Mouse (Mus musculus) hindbrain, embryonic 14.5 days (tissue): Measurements from ENCODE around the gene Tnrc6a. TPM values are rescaled to one million over a fixed set of nuclear protein-coding genes. Genes with fewer than 3 reads are reported as not detected.

Experiments
- ATAC-seq: fragments of 200-750 bp; cut with Nextera tagmentation; 2 replicates; pipeline ENCODE4 v1.8.0; 2017; ENCODE audit warnings: moderate number of reproducible peaks, mild to moderate bottlenecking, moderate TSS enrichment, moderate library complexity; ENCODE audit not compliant: low FRiP score
- DNase-seq: peaks from one replicate; pipeline ENCODE4 v3.0.0-alpha.2; 2015; ENCODE audit warnings: low spot score
- H3K27ac ChIP-seq: fragments of 300-500 bp; sonication (generic); 2 replicates; pipeline ENCODE4 v1.5.1; 2014; ENCODE audit warnings: mild to moderate bottlenecking, moderate library complexity
- H3K27me3 ChIP-seq: fragments of 300-500 bp; sonication (generic); 2 replicates; pipeline ENCODE4 v1.6.1; 2014; ENCODE audit warnings: mild to moderate bottlenecking, low read length, mixed read lengths; ENCODE audit not compliant: control insufficient read depth, insufficient read depth
- H3K36me3 ChIP-seq: fragments of 300-500 bp; sonication (generic); replicated peaks from 2 replicates; pipeline ENCODE4 v1.6.1; 2014; ENCODE audit not compliant: control insufficient read depth, insufficient read depth
- H3K4me1 ChIP-seq: fragments of 300-500 bp; sonication (generic); replicated peaks from 2 replicates; pipeline ENCODE4 v1.6.1; 2014; ENCODE audit warnings: antibody characterized with exemption, low read length, mixed read lengths; ENCODE audit not compliant: control insufficient read depth, insufficient read depth
- H3K4me2 ChIP-seq: fragments of 300-500 bp; sonication (generic); replicated peaks from 2 replicates; pipeline ENCODE4 v1.6.1; 2014; ENCODE audit warnings: mild to moderate bottlenecking, moderate library complexity
- H3K4me3 ChIP-seq: fragments of 300-500 bp; sonication (generic); replicated peaks from 2 replicates; pipeline ENCODE4 v1.5.1; 2014; ENCODE audit warnings: mild to moderate bottlenecking, low read length
- H3K9ac ChIP-seq: fragments of 300-500 bp; sonication (generic); 2 replicates; pipeline ENCODE4 v1.6.1; 2014
- H3K9me3 ChIP-seq: fragments of 300-500 bp; sonication (generic); 2 replicates; pipeline ENCODE4 v1.6.1; 2016; ENCODE audit warnings: low read length; ENCODE audit not compliant: control insufficient read depth
- WGBS: fragments of 180-500 bp; shearing (Covaris S2); extraction: QIAGEN DNeasy Blood & Tissue Kit; methylation state at CpG from one replicate; pipeline ENCODE4 v1.1.7; 2014; 5-methylcytosine and 5-hydroxymethylcytosine counted together
- polyA plus RNA-seq: library from polyadenylated mRNA; unstranded; fragments of >200 nt; fragmentation: Nextera tagmentation; extraction: Ambion mirVana; gene quantifications from 2 replicates; pipeline ENCODE4 v1.2.1, GENCODE M21; 2014

The Tnrc6a gene
- polyA plus RNA-seq, 1 experiment from 2014 or later: 52.0 TPM

- H3K4me1 ChIP-seq: peaks cover 36% of the 10 kb centered on the region
- 60% methylated on average over 2 of the region's 2 CpGs for WGBS
- H3K4me3 ChIP-seq: no peak overlapping the region
- ATAC-seq (no peak), DNase-seq (no peak)
- H3K4me2 ChIP-seq: no peak overlapping the region
- H3K27ac ChIP-seq: no peak overlapping the region
- no peaks in the 10 kb centered on the region for H3K27me3 ChIP-seq
- no peak overlapping the region for H3K9ac ChIP-seq
- H3K9me3 ChIP-seq: no peaks in the 10 kb centered on the region
- H3K36me3 ChIP-seq: peaks cover 24% of the 10 kb centered on the region
These were observed 11.2 kb downstream of the Tnrc6a start for GRCm38 (mm10) chr7:123134876-123135275.

- Histone ChIP-seq H3K27me3 (no peaks in the 10 kb centered on the region), H3K4me2 (no peak overlapping the region), H3K9me3 (no peaks in the 10 kb centered on the region), H3K27ac (no peak overlapping the region), H3K4me1 (peaks cover 34% of the 10 kb centered on the region), H3K4me3 (no peak overlapping the region), H3K9ac (no peak overlapping the region), H3K36me3 (peaks cover 24% of the 10 kb centered on the region)
- no peak for DNase-seq
- no peak for ATAC-seq
- 81% methylated on average over 3 of the region's 3 CpGs for WGBS
These were observed 12.0 kb downstream of the Tnrc6a start for GRCm38 (mm10) chr7:123135655-123136054.

DNA sequence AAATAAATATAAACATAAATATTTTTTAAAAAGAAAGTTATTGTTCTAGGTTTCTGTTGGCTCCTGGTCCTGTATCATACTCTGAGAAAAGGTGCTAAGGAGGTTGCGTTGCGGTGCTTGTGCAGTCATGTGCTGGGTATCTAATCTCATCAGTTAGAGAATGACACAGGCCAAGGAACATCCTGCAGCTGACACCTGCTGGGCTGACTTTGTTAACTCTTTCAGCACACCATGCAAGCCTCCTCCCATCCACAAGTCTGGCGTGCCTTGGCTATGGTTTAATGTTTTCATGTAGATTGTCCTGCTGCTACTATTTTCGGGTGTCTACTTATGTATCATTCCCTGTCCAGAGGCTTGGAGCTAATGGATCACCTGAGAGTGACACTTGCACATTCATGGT lies 14.3 kb downstream of the Tnrc6a start:
- ATAC-seq: no peak
- peaks cover 19% of the 10 kb centered on the region for H3K36me3 ChIP-seq
- H3K4me3 ChIP-seq: no peak overlapping the region
- 79% methylated on average over 4 of the region's 4 CpGs for WGBS
- no peak for DNase-seq
- H3K9ac ChIP-seq: no peak overlapping the region
- peaks cover 34% of the 10 kb centered on the region for H3K4me1 ChIP-seq
- H3K27ac ChIP-seq: no peak overlapping the region
- H3K27me3 ChIP-seq: no peaks in the 10 kb centered on the region
- no peaks in the 10 kb centered on the region for H3K9me3 ChIP-seq
- no peak overlapping the region for H3K4me2 ChIP-seq

DNA sequence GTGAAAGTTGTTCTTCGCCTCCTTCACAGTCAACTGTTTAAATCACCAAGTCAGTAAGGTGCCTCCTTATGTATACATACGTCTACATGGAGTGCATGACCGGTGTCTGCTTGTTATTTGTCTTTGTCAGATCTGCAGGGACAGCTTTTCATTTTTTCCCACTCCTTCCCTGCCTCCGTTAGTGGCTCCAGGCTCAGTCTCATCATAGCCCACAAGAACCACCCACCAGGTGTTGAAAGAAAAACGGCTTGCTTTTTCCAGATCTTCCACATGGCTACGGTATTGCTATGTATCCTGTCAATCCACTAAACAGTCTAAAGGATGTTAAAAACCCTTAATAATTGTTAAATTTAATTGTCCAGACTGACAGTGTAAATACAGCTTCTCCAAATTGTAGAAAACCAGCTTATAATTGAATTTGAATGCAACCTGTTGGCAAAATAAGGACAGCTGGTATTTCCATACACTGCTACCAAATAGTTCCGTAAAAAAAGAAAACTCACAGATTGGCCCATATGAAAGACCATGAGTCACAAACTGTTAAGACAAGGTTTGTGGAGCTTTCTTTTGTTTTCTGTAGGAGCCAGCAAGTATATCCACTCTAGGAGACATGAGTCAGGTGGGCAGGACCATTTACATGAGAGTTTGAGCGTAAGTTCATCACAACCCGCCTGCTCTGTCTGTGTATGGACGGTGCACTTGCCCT lies 22.6 kb downstream of the Tnrc6a start:
- ATAC-seq (no peak), DNase-seq (no peak)
- Histone ChIP-seq H3K4me2 (no peak overlapping the region), H3K4me1 (0 out of 2 replicates have a peak, but pooled peaks cover 4% of the 10 kb centered on the region), H3K4me3 (no peak overlapping the region), H3K27me3 (no peaks in the 10 kb centered on the region), H3K27ac (no peak overlapping the region), H3K9ac (no peak overlapping the region), H3K9me3 (no peaks in the 10 kb centered on the region), H3K36me3 (peaks cover 29% of the 10 kb centered on the region)
- WGBS: 92% methylated on average over 10 of the region's 10 CpGs

GRCm38 (mm10) chr7:123147787-123148186 lies 24.1 kb downstream of the Tnrc6a start:
- WGBS: 93% methylated on average over 2 of the region's 2 CpGs
- Histone ChIP-seq H3K9me3 (no peaks in the 10 kb centered on the region), H3K4me1 (0 out of 2 replicates have a peak, but pooled peaks cover under 1% of the 10 kb centered on the region), H3K9ac (no peak overlapping the region), H3K27ac (no peak overlapping the region), H3K4me3 (no peak overlapping the region), H3K4me2 (no peak overlapping the region), H3K27me3 (no peaks in the 10 kb centered on the region), H3K36me3 (peaks cover 37% of the 10 kb centered on the region)
- ATAC-seq (no peak), DNase-seq (no peak)

- Histone ChIP-seq H3K9me3 (no peaks in the 10 kb centered on the region), H3K9ac (no peak overlapping the region), H3K36me3 (peaks cover 46% of the 10 kb centered on the region), H3K27me3 (no peaks in the 10 kb centered on the region), H3K27ac (no peak overlapping the region), H3K4me2 (no peak overlapping the region), H3K4me1 (no peaks in the 10 kb centered on the region), H3K4me3 (no peak overlapping the region)
- DNase-seq (no peak), ATAC-seq (no peak)
- 92% methylated on average over 9 of the region's 9 CpGs for WGBS
These were observed 25.2 kb downstream of the Tnrc6a start for GRCm38 (mm10) chr7:123148935-123149334.

DNA sequence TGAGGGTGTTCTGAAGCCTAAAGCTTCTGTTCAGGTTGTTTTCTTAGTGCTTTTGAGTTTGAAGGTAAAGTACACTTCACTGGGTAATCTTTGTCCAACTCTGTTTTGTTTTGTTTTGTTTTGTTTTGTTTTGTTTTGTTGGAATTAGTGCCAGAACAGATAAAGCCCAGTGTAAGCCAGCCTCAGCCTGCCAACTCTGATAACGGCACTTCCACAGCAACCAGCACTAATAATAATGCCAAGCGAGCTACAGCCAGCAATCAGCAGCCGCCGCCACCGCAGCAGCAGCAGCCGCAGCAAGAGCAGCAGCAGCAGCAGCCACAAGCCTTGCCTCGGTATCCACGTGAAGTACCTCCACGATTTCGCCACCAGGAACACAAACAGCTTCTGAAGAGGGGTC lies 38.7 kb downstream of the Tnrc6a start:
- no peak for DNase-seq
- H3K9ac ChIP-seq: no peak overlapping the region
- H3K9me3 ChIP-seq: no peaks in the 10 kb centered on the region
- no peak overlapping the region for H3K4me3 ChIP-seq
- no peaks in the 10 kb centered on the region for H3K27me3 ChIP-seq
- H3K4me1 ChIP-seq: no peaks in the 10 kb centered on the region
- no peak overlapping the region for H3K4me2 ChIP-seq
- WGBS: 92% methylated on average over 10 of the region's 10 CpGs
- H3K36me3 ChIP-seq: peaks cover 62% of the 10 kb centered on the region
- ATAC-seq: no peak
- H3K27ac ChIP-seq: no peak overlapping the region

GRCm38 (mm10) chr7:123167436-123167835 lies 43.8 kb downstream of the Tnrc6a start:
- no peak overlapping the region for H3K4me2 ChIP-seq
- DNase-seq: no peak
- H3K4me1 ChIP-seq: no peaks in the 10 kb centered on the region
- WGBS: 91% methylated on average over 2 of the region's 2 CpGs
- no peaks in the 10 kb centered on the region for H3K9me3 ChIP-seq
- no peak overlapping the region for H3K27ac ChIP-seq
- no peak for ATAC-seq
- H3K27me3 ChIP-seq: no peaks in the 10 kb centered on the region
- H3K9ac ChIP-seq: no peak overlapping the region
- no peak overlapping the region for H3K4me3 ChIP-seq
- H3K36me3 ChIP-seq: peaks cover 99% of the 10 kb centered on the region

- H3K27ac ChIP-seq: no peak overlapping the region
- no peaks in the 10 kb centered on the region for H3K4me1 ChIP-seq
- H3K27me3 ChIP-seq: no peaks in the 10 kb centered on the region
- DNase-seq: no peak
- no peaks in the 10 kb centered on the region for H3K9me3 ChIP-seq
- 94% methylated on average over 2 of the region's 2 CpGs for WGBS
- no peak for ATAC-seq
- no peak overlapping the region for H3K4me2 ChIP-seq
- peaks cover 98% of the 10 kb centered on the region for H3K36me3 ChIP-seq
- no peak overlapping the region for H3K9ac ChIP-seq
- H3K4me3 ChIP-seq: no peak overlapping the region
These were observed 45.9 kb downstream of the Tnrc6a start for GRCm38 (mm10) chr7:123169618-123170017.

DNA sequence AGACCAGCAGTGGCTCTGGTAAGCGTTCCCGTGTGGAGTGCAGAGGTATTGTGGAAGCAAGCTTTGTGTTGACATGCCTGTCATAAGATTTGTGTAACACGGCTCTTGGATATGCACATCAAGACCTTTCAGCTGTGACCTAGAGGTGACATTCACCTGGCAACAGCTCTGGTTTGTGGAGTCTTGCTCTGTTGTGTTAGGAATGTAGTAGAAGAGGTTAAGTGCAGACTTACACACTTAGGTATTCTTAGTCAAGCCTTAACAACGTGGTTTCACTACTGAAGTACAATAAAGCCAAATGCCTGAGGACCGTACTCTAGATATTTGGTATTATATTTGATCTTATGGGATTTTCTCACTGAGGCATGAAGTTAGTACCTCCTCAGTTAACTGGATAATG lies 48.4 kb downstream of the Tnrc6a start:
- Histone ChIP-seq H3K4me3 (no peak overlapping the region), H3K9ac (no peak overlapping the region), H3K36me3 (peaks cover 97% of the 10 kb centered on the region), H3K27me3 (no peaks in the 10 kb centered on the region), H3K4me1 (no peaks in the 10 kb centered on the region), H3K9me3 (no peaks in the 10 kb centered on the region), H3K4me2 (no peak overlapping the region), H3K27ac (no peak overlapping the region)
- ATAC-seq (no peak), DNase-seq (no peak)
- WGBS: 92% methylated on average over 5 of the region's 5 CpGs
